ENCODE assay signal across 8 mouse cellular contexts in the genomic region with DNA sequence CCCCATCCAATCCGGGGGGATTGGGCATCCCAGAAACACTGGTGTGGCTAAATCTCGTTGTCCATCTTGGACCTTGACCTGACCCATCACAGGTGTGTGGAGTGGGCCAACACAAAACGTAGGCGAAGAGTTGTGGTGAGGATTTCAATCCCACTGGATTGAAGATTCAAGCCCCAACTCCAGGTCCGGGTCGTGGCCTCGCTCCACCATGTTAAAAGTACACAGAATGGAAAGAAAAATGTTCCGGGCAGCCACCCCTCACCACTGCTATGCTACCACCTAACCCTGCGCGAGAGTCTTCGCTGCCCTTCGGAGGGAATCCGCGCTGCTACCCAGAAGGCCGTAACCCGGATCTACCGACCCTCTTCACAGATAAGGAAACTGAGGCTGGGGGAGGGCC. TPM values are rescaled to one million over a fixed set of nuclear protein-coding genes. Genes with fewer than 3 reads are reported as not detected.
DNase-seq lines count a peak whose midpoint lies in the region; ATAC-seq and TF ChIP-seq lines count a peak whose summit lies in the region.

No protein-coding gene starts in this region.

- no peaks in the 10 kb centered on the region for H3K9me3 ChIP-seq in kidney, embryonic 16.5 days (ENCODE audit: low read length)
- H3K9me3 ChIP-seq in hindbrain, embryonic 10.5 days, result no peaks in the 10 kb centered on the region
- H3K9me3 ChIP-seq in midbrain, embryonic 12.5 days, result no peaks in the 10 kb centered on the region

- WGBS in kidney, embryonic 16.5 days, result 12% methylated on average over 17 of the region's 17 CpGs
- 18% methylated on average over 17 of the region's 17 CpGs for WGBS in hindbrain, embryonic 10.5 days
- WGBS in midbrain, embryonic 12.5 days, result 22% methylated on average over 17 of the region's 17 CpGs

- no peak for TF ChIP-seq CTCF in bone marrow macrophage, adult 2 months (IDR thresholded peaks at IDR 0.05; ENCODE audit: low read depth, low read length)

- no peak for ATAC-seq in kidney, embryonic 16.5 days (ENCODE audit: low FRiP score, low TSS enrichment)
- ATAC-seq in midbrain, embryonic 12.5 days (ENCODE audit: low FRiP score, low read depth), result no peak

- peak overlapping the region; percentile 82 for H3K4me3 ChIP-seq in kidney, embryonic 16.5 days (ENCODE audit: low read length)
- H3K4me3 ChIP-seq in bone marrow macrophage, adult 2 months (ENCODE audit: insufficient read depth, low read length), result peak overlapping the region; percentile 92
- peak overlapping the region; percentile 79 for H3K4me3 ChIP-seq in hindbrain, embryonic 10.5 days
- H3K4me3 ChIP-seq in midbrain, embryonic 12.5 days, result peak overlapping the region; percentile 75

- H3K27me3 ChIP-seq in kidney, embryonic 16.5 days (ENCODE audit: insufficient read depth, low read length), result no peaks in the 10 kb centered on the region
- 0 out of 2 replicates have a peak, but pooled peaks cover 3% of the 10 kb centered on the region for H3K27me3 ChIP-seq in hindbrain, embryonic 10.5 days (ENCODE audit: insufficient read depth, poor library complexity, severe bottlenecking)
- peaks cover 17% of the 10 kb centered on the region; the same call in 1 of the 2 replicates for H3K27me3 ChIP-seq in midbrain, embryonic 12.5 days

- peaks cover 53% of the 10 kb centered on the region for H3K4me1 ChIP-seq in kidney, embryonic 16.5 days (ENCODE audit: insufficient read depth, low read length)
- peaks cover 25% of the 10 kb centered on the region for H3K4me1 ChIP-seq in bone marrow macrophage, adult 2 months (ENCODE audit: control insufficient read depth, insufficient read depth, low read length)
- H3K4me1 ChIP-seq in hindbrain, embryonic 10.5 days (replicated peaks), result peaks cover 81% of the 10 kb centered on the region
- peaks cover 61% of the 10 kb centered on the region for H3K4me1 ChIP-seq in midbrain, embryonic 12.5 days

- DNase-seq in kidney, postnatal 25 days, result no peak
- no peak for DNase-seq in hindbrain, embryonic 10.5 days (ENCODE audit: low spot score)
- no peak for DNase-seq in adrenal gland, postnatal 4 days (ENCODE audit: low spot score in 2 of 2)
- no peak for DNase-seq in natural killer cell, adult 2 months (ENCODE audit: low spot score in 2 of 2)
- DNase-seq in testis, postnatal 10 days (ENCODE audit: low spot score), result no peak

- no peaks in the 10 kb centered on the region for H3K36me3 ChIP-seq in kidney, embryonic 16.5 days (ENCODE audit: insufficient read depth, low read length)
- H3K36me3 ChIP-seq in hindbrain, embryonic 10.5 days, result no peaks in the 10 kb centered on the region
- no peaks in the 10 kb centered on the region for H3K36me3 ChIP-seq in midbrain, embryonic 12.5 days

- H3K4me2 ChIP-seq in kidney, embryonic 16.5 days (replicated peaks; ENCODE audit: low read depth, low read length), result peak overlapping the region; percentile 97
- H3K4me2 ChIP-seq in midbrain, embryonic 12.5 days (replicated peaks), result peak overlapping the region; percentile 98

- peak overlapping the region; percentile 87 for H3K9ac ChIP-seq in kidney, embryonic 16.5 days (replicated peaks; ENCODE audit: low read length)
- H3K9ac ChIP-seq in midbrain, embryonic 12.5 days (replicated peaks), result peak overlapping the region; percentile 81

- H3K27ac ChIP-seq in kidney, embryonic 16.5 days (ENCODE audit: low read length), result no peak overlapping the region; the same call in 1 of the 2 replicates
- H3K27ac ChIP-seq in bone marrow macrophage, adult 2 months (ENCODE audit: insufficient read depth, low read depth, low read length), result no peak overlapping the region
- peak overlapping the region; percentile 90 for H3K27ac ChIP-seq in hindbrain, embryonic 10.5 days
- no peak overlapping the region for H3K27ac ChIP-seq in midbrain, embryonic 12.5 days (replicated peaks)

- no peak for TF ChIP-seq POLR2A in bone marrow macrophage, adult 2 months (IDR thresholded peaks at IDR 0.05; ENCODE audit: borderline replicate concordance, low read depth, low read length)

RNA-seq across cellular contexts. Expression of a gene that starts 1.2 kb away (rescaled TPM):
- 10.4 and 11.6 TPM in 2 replicates for polyA plus RNA-seq in kidney, embryonic 16.5 days (2015; fragmentation: Nextera tagmentation; extraction: Ambion mirVana)
- 7.7 and 9.3 TPM in 2 replicates for polyA plus RNA-seq in bone marrow macrophage, adult 2 months (2012; ENCODE audit: insufficient read depth, insufficient read length, missing spikeins)
- 6.9 and 7.3 TPM in 2 replicates for polyA plus RNA-seq in hindbrain, embryonic 10.5 days (2016; fragmentation: Nextera tagmentation; extraction: Ambion mirVana)
- polyA plus RNA-seq in midbrain, embryonic 12.5 days (2016; fragmentation: Nextera tagmentation; extraction: Ambion mirVana), result 6.1 and 6.2 TPM in 2 replicates
- 10 to 100 TPM; 14.2 to 16.5 TPM for total RNA-seq in adrenal gland, postnatal 4 days (2021)

RNA-seq across cellular contexts. Expression of a gene that starts 14.2 kb away (rescaled TPM):
- polyA plus RNA-seq in kidney, embryonic 16.5 days (2015; fragmentation: Nextera tagmentation; extraction: Ambion mirVana), result 86.5 and 89.2 TPM in 2 replicates
- 63.2 and 67.3 TPM in 2 replicates for polyA plus RNA-seq in bone marrow macrophage, adult 2 months (2012; ENCODE audit: insufficient read depth, insufficient read length, missing spikeins)
- 89.1 and 109 TPM in 2 replicates for polyA plus RNA-seq in hindbrain, embryonic 10.5 days (2016; fragmentation: Nextera tagmentation; extraction: Ambion mirVana)
- 104 and 105 TPM in 2 replicates for polyA plus RNA-seq in midbrain, embryonic 12.5 days (2016; fragmentation: Nextera tagmentation; extraction: Ambion mirVana)
- total RNA-seq in adrenal gland, postnatal 4 days (2021), result 100 to 1,000 TPM; 106 to 112 TPM

RNA-seq across cellular contexts. Expression of a gene that starts 14.6 kb away (rescaled TPM):
- 27.2 and 29.8 TPM in 2 replicates for polyA plus RNA-seq in kidney, embryonic 16.5 days (2015; fragmentation: Nextera tagmentation; extraction: Ambion mirVana)
- polyA plus RNA-seq in bone marrow macrophage, adult 2 months (2012; ENCODE audit: insufficient read depth, insufficient read length, missing spikeins), result 28.9 and 29.8 TPM in 2 replicates
- polyA plus RNA-seq in hindbrain, embryonic 10.5 days (2016; fragmentation: Nextera tagmentation; extraction: Ambion mirVana), result 33.3 and 38.5 TPM in 2 replicates
- 36.5 and 37.3 TPM in 2 replicates for polyA plus RNA-seq in midbrain, embryonic 12.5 days (2016; fragmentation: Nextera tagmentation; extraction: Ambion mirVana)
- total RNA-seq in adrenal gland, postnatal 4 days (2021), result 10 to 100 TPM; 71.7 to 78.9 TPM

RNA-seq across cellular contexts. Expression of a gene that starts 26.7 kb away (rescaled TPM):
- 113 and 117 TPM in 2 replicates for polyA plus RNA-seq in kidney, embryonic 16.5 days (2015; fragmentation: Nextera tagmentation; extraction: Ambion mirVana)
- 29.3 and 35.4 TPM in 2 replicates for polyA plus RNA-seq in bone marrow macrophage, adult 2 months (2012; ENCODE audit: insufficient read depth, insufficient read length, missing spikeins)
- polyA plus RNA-seq in hindbrain, embryonic 10.5 days (2016; fragmentation: Nextera tagmentation; extraction: Ambion mirVana), result 89.9 and 92.0 TPM in 2 replicates
- 63.1 and 68.4 TPM in 2 replicates for polyA plus RNA-seq in midbrain, embryonic 12.5 days (2016; fragmentation: Nextera tagmentation; extraction: Ambion mirVana)
- total RNA-seq in adrenal gland, postnatal 4 days (2021), result 10 to 100 TPM; 49.5 to 51.8 TPM

RNA-seq across cellular contexts. Expression of a gene that starts 26.8 kb away (rescaled TPM):
- polyA plus RNA-seq in kidney, embryonic 16.5 days (2015; fragmentation: Nextera tagmentation; extraction: Ambion mirVana), result 8.7 and 10.4 TPM in 2 replicates
- 2.2 and 3.2 TPM in 2 replicates for polyA plus RNA-seq in bone marrow macrophage, adult 2 months (2012; ENCODE audit: insufficient read depth, insufficient read length, missing spikeins)
- 11.0 and 11.3 TPM in 2 replicates for polyA plus RNA-seq in hindbrain, embryonic 10.5 days (2016; fragmentation: Nextera tagmentation; extraction: Ambion mirVana)
- polyA plus RNA-seq in midbrain, embryonic 12.5 days (2016; fragmentation: Nextera tagmentation; extraction: Ambion mirVana), result 7.8 and 8.7 TPM in 2 replicates
- total RNA-seq in adrenal gland, postnatal 4 days (2021), result 1 to 10 TPM; 4.0 to 4.9 TPM
